Mouse (Mus musculus) heart, embryonic 13.5 days (tissue): Measurements from ENCODE around the gene Zfp692. TPM values are rescaled to one million over a fixed set of nuclear protein-coding genes. Genes with fewer than 3 reads are reported as not detected.
"Not testable (repeated sequence)": the region's sequence is repeated elsewhere in the genome, so short reads cannot be mapped to it uniquely, and the experiment has no call there.

ENCODE experiments used
- ATAC-seq: fragments of 200-750 bp; cut with Nextera tagmentation; 2 replicates; pipeline ENCODE4 v1.8.0; 2017; ENCODE audit warnings: moderate TSS enrichment; ENCODE audit not compliant: insufficient number of reproducible peaks, low FRiP score, low TSS enrichment; ENCODE audit errors: extremely low read depth
- H3K27ac ChIP-seq: fragments of 300-500 bp; sonication (generic); replicated peaks from 2 replicates; pipeline ENCODE4 v1.5.1; 2015; ENCODE audit warnings: moderate library complexity, mild to moderate bottlenecking, inconsistent platforms
- H3K27me3 ChIP-seq: fragments of 300-500 bp; sonication (generic); replicated peaks from 2 replicates; pipeline ENCODE4 v1.6.1; 2015; ENCODE audit warnings: mild to moderate bottlenecking, inconsistent platforms
- H3K36me3 ChIP-seq: fragments of 300-500 bp; sonication (generic); 2 replicates; pipeline ENCODE4 v1.6.1; 2015; ENCODE audit warnings: mild to moderate bottlenecking, inconsistent platforms
- H3K4me1 ChIP-seq: fragments of 300-500 bp; sonication (generic); 2 replicates; pipeline ENCODE4 v1.6.1; 2015; ENCODE audit warnings: inconsistent platforms
- H3K4me2 ChIP-seq: fragments of 300-500 bp; sonication (generic); 2 replicates; pipeline ENCODE4 v1.6.1; 2015; ENCODE audit warnings: inconsistent platforms, mild to moderate bottlenecking, moderate library complexity
- H3K4me3 ChIP-seq: fragments of 300-500 bp; sonication (generic); 2 replicates; pipeline ENCODE4 v1.5.1; 2015; ENCODE audit warnings: moderate library complexity, mild to moderate bottlenecking, inconsistent platforms
- H3K9ac ChIP-seq: fragments of 300-500 bp; sonication (generic); 2 replicates; pipeline ENCODE4 v1.6.1; 2015; ENCODE audit warnings: inconsistent platforms, mild to moderate bottlenecking, moderate library complexity
- H3K9me3 ChIP-seq: fragments of 300-500 bp; sonication (generic); 2 replicates; pipeline ENCODE4 v1.6.1; 2016; ENCODE audit warnings: inconsistent platforms
- WGBS: fragments of 180-500 bp; shearing (Covaris S2); methylation state at CpG from one replicate; pipeline ENCODE4 v1.1.7; 2015; ENCODE audit warnings: mixed read lengths; 5-methylcytosine and 5-hydroxymethylcytosine counted together
- polyA plus RNA-seq: library from polyadenylated mRNA; unstranded; fragments of >200 nt; fragmentation: Nextera tagmentation; extraction: Ambion mirVana; gene quantifications from 2 replicates; pipeline ENCODE4 v1.2.1, GENCODE M21; 2015

The Zfp692 gene
- polyA plus RNA-seq, 1 experiment from 2014 or later = 12.4 TPM

- Histone ChIP-seq H3K9me3 (no peaks in the 10 kb centered on the region), H3K27ac (no peak overlapping the region), H3K27me3 (no peaks in the 10 kb centered on the region), H3K4me1 (peaks cover 7% of the 10 kb centered on the region; the same call in 1 of the 2 replicates), H3K36me3 (no peaks in the 10 kb centered on the region), H3K4me3 (no peak overlapping the region), H3K9ac (no peak overlapping the region), H3K4me2 (no peak overlapping the region)
- ATAC-seq = no peak
- WGBS = 81% methylated on average over 3 of the region's 3 CpGs
Measured at GRCm38 (mm10) chr11:58357042-58357441, 50.2 kb downstream of the Zfp692 start.

DNA sequence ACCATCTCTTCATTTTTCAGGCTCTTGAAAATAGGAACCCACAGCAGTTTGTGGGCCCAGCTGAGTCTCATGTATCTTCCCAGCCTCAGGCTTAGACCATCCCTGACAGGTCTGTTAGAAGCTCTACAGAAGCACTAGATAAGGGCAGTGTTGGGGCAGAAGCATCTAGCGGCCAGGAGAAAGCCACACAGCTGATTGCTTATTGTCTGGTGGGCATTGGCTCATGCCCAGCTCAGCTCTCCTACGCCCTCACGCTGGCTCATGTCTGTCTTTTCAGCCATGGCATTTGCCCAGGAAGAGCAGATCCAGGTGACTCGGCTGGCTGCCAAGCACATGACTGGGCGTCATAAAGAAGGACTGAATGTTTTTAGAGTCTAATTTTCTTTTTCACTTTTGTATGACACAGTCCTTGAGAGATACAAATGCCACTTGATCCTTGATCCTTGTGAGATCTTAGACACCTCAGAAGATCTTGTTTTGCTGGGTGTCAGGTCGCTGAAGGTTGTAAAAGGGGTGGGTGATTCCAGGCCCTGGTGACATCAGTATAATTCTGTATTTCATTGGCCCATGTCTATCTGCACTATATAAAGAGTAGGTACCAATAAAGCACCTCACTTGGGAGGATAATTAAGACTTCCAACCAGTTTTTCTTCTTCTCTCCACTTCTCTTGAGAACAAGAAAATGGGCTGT lies 51.1 kb downstream of the Zfp692 start:
- Histone ChIP-seq H3K27me3 (no peaks in the 10 kb centered on the region), H3K36me3 (no peaks in the 10 kb centered on the region), H3K4me3 (no peak overlapping the region), H3K4me2 (no peak overlapping the region), H3K27ac (no peak overlapping the region), H3K9ac (no peak overlapping the region), H3K4me1 (peaks cover 7% of the 10 kb centered on the region; the same call in 1 of the 2 replicates), H3K9me3 (no peaks in the 10 kb centered on the region)
- no peak for ATAC-seq
- WGBS = 73% methylated on average over 6 of the region's 6 CpGs

DNA sequence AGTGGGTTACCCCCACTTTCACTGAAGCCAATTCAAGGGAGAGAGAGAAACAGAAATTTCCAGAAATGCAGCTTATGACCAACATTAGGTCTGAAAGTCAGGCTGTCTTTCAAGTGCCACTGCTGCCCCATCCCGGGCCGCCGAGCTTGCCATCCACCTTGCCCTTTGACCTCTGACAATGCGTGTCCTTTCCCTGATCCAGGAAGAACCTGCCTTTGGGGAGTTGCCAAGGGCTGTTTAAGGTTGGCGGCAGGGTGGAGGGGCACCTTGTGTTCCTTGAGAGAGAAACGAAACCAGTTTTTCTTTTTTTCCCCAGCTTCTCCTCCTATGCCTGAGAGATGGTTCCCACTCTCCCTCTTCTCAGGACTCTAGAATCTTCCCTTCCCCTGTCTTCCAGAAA lies 55.7 kb downstream of the Zfp692 start:
- WGBS = no CpG with 5 or more reads among the region's 6 CpGs
- H3K4me1 ChIP-seq, H3K9ac ChIP-seq, H3K27me3 ChIP-seq, H3K4me3 ChIP-seq, H3K9me3 ChIP-seq, ATAC-seq, H3K27ac ChIP-seq, H3K36me3 ChIP-seq, H3K4me2 ChIP-seq: not testable (repeated sequence)

Other genes starting within 250 kb of the Zfp692 start
- gene Gm12248, start 213.9 kb upstream of the Zfp692 start, polyA plus RNA-seq = not detected in 2 replicates
- gene Cnot8, start 202.9 kb upstream of the Zfp692 start, polyA plus RNA-seq = 64.9 and 71.1 TPM in 2 replicates
- gene Gemin5, start 138.5 kb upstream of the Zfp692 start, polyA plus RNA-seq = 13.5 and 13.9 TPM in 2 replicates
- gene Mrpl22, start 135.4 kb upstream of the Zfp692 start, polyA plus RNA-seq = 103 and 114 TPM in 2 replicates
- gene Igtp, start 107.5 kb upstream of the Zfp692 start, polyA plus RNA-seq = 4.4 and 5.0 TPM in 2 replicates
- gene Irgm2, start 107.5 kb upstream of the Zfp692 start, polyA plus RNA-seq = 2.9 and 3.6 TPM in 2 replicates
- not detected in 2 replicates for gene 4930438A08Rik, start 32.3 kb upstream of the Zfp692 start, polyA plus RNA-seq
- gene Zfp672, start 23.3 kb downstream of the Zfp692 start, polyA plus RNA-seq = 27.7 and 28.6 TPM in 2 replicates
- gene Sh3bp5l, start 23.7 kb downstream of the Zfp692 start, polyA plus RNA-seq = 24.0 and 25.3 TPM in 2 replicates
- gene Lypd8, start 72.0 kb downstream of the Zfp692 start, polyA plus RNA-seq = not detected in 2 replicates
- not detected in 2 replicates for gene 1810065E05Rik, start 114.0 kb downstream of the Zfp692 start, polyA plus RNA-seq
- gene Gm12253, start 125.5 kb downstream of the Zfp692 start, polyA plus RNA-seq = not detected in 2 replicates
- not detected in 2 replicates for gene Lypd9, start 145.9 kb downstream of the Zfp692 start, polyA plus RNA-seq
- not detected in 2 replicates for gene Olfr30, start 155.2 kb downstream of the Zfp692 start, polyA plus RNA-seq
- gene Olfr332, start 185.5 kb downstream of the Zfp692 start, polyA plus RNA-seq = not detected in 2 replicates
- gene Olfr331, start 195.5 kb downstream of the Zfp692 start, polyA plus RNA-seq = not detected in 2 replicates
- gene Olfr330, start 227.8 kb downstream of the Zfp692 start, polyA plus RNA-seq = not detected in 2 replicates
- gene Olfr329-ps, start 239.4 kb downstream of the Zfp692 start, polyA plus RNA-seq = not detected in 2 replicates
- 0.05 and 0.07 TPM in 2 replicates for gene Olfr328, start 248.6 kb downstream of the Zfp692 start, polyA plus RNA-seq